Mouse (Mus musculus) adipocyte (in vitro differentiated cells): ENCODE data around the gene Scgb2b26.

Experiments used
- DNase-seq: peaks from one replicate; pipeline ENCODE4 v3.0.0-alpha.2; 2016; ENCODE audit warnings: low spot score

Scgb2b26 gene

GRCm38 (mm10) chr7:33944940-33945339, at the start of gene Scgb2b26:
TSS of gene Scgb2b26 (minus strand) at chr7:33945040.
- no peak for DNase-seq

- peak; percentile 31 for DNase-seq
These were observed 37.4 kb upstream of the Scgb2b26 start for GRCm38 (mm10) chr7:33982281-33982680.

- DNase-seq: no peak
These were observed 41.9 kb downstream of the Scgb2b26 start for GRCm38 (mm10) chr7:33902982-33903381.

- DNase-seq: no peak
These were observed 44.0 kb downstream of the Scgb2b26 start for GRCm38 (mm10) chr7:33900803-33901202.

GRCm38 (mm10) chr7:33900007-33900406, 44.8 kb downstream of the Scgb2b26 start:
- no peak for DNase-seq
